Mouse (Mus musculus): ENCODE results near the gene Slco3a1. TPM values are rescaled to one million over a fixed set of nuclear protein-coding genes. Genes with fewer than 3 reads are reported as not detected.

The Slco3a1 gene
- polyA plus RNA-seq, 1 experiment: not detected

- TF ChIP-seq GATA1 (IDR thresholded peaks at IDR 0.05; ENCODE audit: low read length): no peak
These were observed 13.5 kb downstream of the Slco3a1 start for GRCm38 (mm10) chr7:74540933-74541725.

- no peak for TF ChIP-seq GATA1 (IDR thresholded peaks at IDR 0.05; ENCODE audit: low read length)
These were observed 18.4 kb downstream of the Slco3a1 start for GRCm38 (mm10) chr7:74536186-74536585.

GRCm38 (mm10) chr7:74531468-74532097 is 23.0 kb downstream of the Slco3a1 start:
- no peak for TF ChIP-seq GATA1 (IDR thresholded peaks at IDR 0.05; ENCODE audit: low read length)

GRCm38 (mm10) chr7:74529877-74530276 is 24.7 kb downstream of the Slco3a1 start:
- no peak for TF ChIP-seq GATA1 (IDR thresholded peaks at IDR 0.05; ENCODE audit: low read length)

- TF ChIP-seq GATA1 (IDR thresholded peaks at IDR 0.05; ENCODE audit: low read length): no peak
These were observed 25.3 kb downstream of the Slco3a1 start for GRCm38 (mm10) chr7:74529183-74529757.

- no peak for TF ChIP-seq GATA1 (IDR thresholded peaks at IDR 0.05; ENCODE audit: low read length)
These were observed 26.4 kb downstream of the Slco3a1 start for GRCm38 (mm10) chr7:74528182-74528581.

GRCm38 (mm10) chr7:74527689-74528088 is 26.9 kb downstream of the Slco3a1 start:
- no peak for TF ChIP-seq GATA1 (IDR thresholded peaks at IDR 0.05; ENCODE audit: low read length)

GRCm38 (mm10) chr7:74526030-74526429 is 28.6 kb downstream of the Slco3a1 start:
- no peak for TF ChIP-seq GATA1 (IDR thresholded peaks at IDR 0.05; ENCODE audit: low read length)

GRCm38 (mm10) chr7:74525586-74525985 is 29.0 kb downstream of the Slco3a1 start:
- TF ChIP-seq GATA1 (IDR thresholded peaks at IDR 0.05; ENCODE audit: low read length): no peak

- no peak for TF ChIP-seq GATA1 (IDR thresholded peaks at IDR 0.05; ENCODE audit: low read length)
These were observed 30.2 kb downstream of the Slco3a1 start for GRCm38 (mm10) chr7:74524188-74524971.

GRCm38 (mm10) chr7:74523086-74523485 is 31.5 kb downstream of the Slco3a1 start:
- TF ChIP-seq GATA1 (IDR thresholded peaks at IDR 0.05; ENCODE audit: low read length): no peak

- TF ChIP-seq GATA1 (IDR thresholded peaks at IDR 0.05; ENCODE audit: low read length): no peak
These were observed 32.3 kb downstream of the Slco3a1 start for GRCm38 (mm10) chr7:74522260-74522659.

GRCm38 (mm10) chr7:74519386-74519785 is 35.2 kb downstream of the Slco3a1 start:
- TF ChIP-seq GATA1 (IDR thresholded peaks at IDR 0.05; ENCODE audit: low read length): no peak

GRCm38 (mm10) chr7:74518776-74519175 is 35.8 kb downstream of the Slco3a1 start:
- TF ChIP-seq GATA1 (IDR thresholded peaks at IDR 0.05; ENCODE audit: low read length): no peak

- no peak for TF ChIP-seq GATA1 (IDR thresholded peaks at IDR 0.05; ENCODE audit: low read length)
These were observed 36.3 kb downstream of the Slco3a1 start for GRCm38 (mm10) chr7:74518255-74518654.

- TF ChIP-seq GATA1 (IDR thresholded peaks at IDR 0.05; ENCODE audit: low read length): no peak
These were observed 43.9 kb downstream of the Slco3a1 start for GRCm38 (mm10) chr7:74510676-74511075.
